Mouse (Mus musculus) cerebellum, postnatal 36 days (tissue): ENCODE data around the gene Brsk1.

ENCODE experiments used
- DNase-seq, 2 experiments: peaks; one replicate each; pipeline ENCODE4 v3.0.0; 2021 to 2022; ENCODE audit warnings: mixed read lengths in 2 of 2

Gene Brsk1

GRCm38 (mm10) chr7:4740309-4740727, 49.9 kb downstream of the Brsk1 start:
- no peak for DNase-seq

GRCm38 (mm10) chr7:4741151-4741550, 50.7 kb downstream of the Brsk1 start:
- DNase-seq, result peak; percentile 70 to 72

- peak; percentile 13 to 15 for DNase-seq
Measured at GRCm38 (mm10) chr7:4741672-4742481, 51.5 kb downstream of the Brsk1 start.

DNA sequence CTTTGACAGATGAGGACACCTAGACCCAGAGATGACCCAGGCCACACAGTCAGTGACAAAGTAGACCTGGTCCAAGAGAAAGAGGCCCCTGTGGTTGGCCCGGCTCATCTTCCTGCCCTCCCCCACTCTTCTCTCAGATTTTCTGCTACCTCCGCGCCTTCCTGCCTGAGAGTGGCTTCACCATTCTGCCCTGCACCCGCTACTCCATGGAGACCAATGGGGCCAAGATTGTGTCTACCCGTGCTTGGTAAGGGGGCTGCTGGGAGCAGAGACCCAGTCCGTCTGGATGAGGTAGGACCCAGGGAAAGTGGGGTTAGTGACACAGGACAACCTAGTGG, 52.0 kb downstream of the Brsk1 start:
- no peak for DNase-seq

GRCm38 (mm10) chr7:4743354-4743753, 53.0 kb downstream of the Brsk1 start:
- no peak for DNase-seq

GRCm38 (mm10) chr7:4744886-4745285, 54.5 kb downstream of the Brsk1 start:
- no peak for DNase-seq

- DNase-seq, result no peak
Measured at GRCm38 (mm10) chr7:4746326-4746980, 56.0 kb downstream of the Brsk1 start.

GRCm38 (mm10) chr7:4747156-4747899, 56.9 kb downstream of the Brsk1 start:
- no peak for DNase-seq

- DNase-seq, result no peak
Measured at GRCm38 (mm10) chr7:4748321-4748720, 57.9 kb downstream of the Brsk1 start.

DNA sequence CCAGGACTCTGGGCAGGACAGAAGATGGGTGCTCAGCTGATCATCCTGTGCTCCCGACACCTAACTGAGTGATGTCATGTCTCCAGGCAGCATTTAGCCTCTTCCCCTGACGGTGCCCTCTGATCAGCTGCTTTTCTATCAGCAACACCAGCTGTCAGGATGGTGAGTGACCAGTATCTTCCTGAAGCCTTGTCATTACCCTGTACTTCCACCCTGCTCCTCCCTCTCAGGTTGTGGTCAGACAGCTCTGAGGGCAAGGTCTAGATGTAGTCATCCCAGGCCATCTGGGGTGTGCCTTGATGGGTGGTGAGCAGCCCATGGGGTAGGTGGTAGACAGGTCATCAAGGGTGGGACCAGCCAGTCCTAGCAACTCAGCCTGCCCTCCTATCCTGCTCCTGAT, 58.8 kb downstream of the Brsk1 start:
- no peak for DNase-seq

DNA sequence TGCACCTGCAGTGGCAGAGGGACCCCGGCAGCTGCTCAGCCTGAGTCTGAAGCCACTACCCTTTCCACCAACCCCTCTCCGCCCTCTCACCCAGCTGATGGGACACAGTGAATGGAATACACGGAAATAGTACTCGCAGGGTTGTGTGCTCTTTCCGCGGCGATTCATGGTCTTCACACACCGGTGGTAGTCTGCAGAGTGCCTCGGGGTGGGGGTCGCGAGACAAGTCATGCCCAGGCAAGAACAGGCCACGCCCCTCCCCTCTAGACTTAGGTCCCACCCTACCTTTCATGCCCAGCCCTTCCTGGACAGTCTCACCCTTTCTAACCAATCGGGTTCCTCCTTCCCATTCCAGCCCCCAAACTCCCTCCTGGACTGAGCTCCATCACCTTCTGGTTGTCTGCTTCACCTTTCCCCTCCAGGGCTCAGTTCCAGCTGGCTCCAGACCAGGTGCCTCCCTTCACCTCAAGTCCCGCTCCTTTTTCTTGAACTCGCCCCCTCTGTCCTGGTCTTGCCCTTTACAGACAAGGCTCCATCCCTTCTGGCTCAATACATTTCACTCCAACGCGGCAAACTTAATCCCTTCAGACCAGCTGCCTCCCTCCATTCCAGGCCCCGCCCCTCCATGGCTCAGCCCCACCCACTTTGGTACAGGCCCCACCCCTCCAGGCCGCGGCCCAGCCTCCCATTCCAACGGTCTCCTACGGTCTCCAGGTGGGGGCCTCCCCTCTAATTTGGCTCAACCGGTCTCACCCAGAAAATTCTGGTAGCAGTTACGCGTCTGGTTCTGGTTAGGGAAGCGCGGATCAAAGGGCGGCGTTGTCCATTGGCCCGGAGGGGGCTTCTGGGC, 61.8 kb downstream of the Brsk1 start:
- DNase-seq, result peak in 1 of 2 experiments; percentile 16

- peak; percentile 28 to 38 for DNase-seq
Measured at GRCm38 (mm10) chr7:4752821-4753570, 62.6 kb downstream of the Brsk1 start, which contains the start of gene Cox6b2. Cox6b2 (minus strand) TSS chr7:4753094.

GRCm38 (mm10) chr7:4759670-4760069, 69.3 kb downstream of the Brsk1 start:
- no peak for DNase-seq

DNA sequence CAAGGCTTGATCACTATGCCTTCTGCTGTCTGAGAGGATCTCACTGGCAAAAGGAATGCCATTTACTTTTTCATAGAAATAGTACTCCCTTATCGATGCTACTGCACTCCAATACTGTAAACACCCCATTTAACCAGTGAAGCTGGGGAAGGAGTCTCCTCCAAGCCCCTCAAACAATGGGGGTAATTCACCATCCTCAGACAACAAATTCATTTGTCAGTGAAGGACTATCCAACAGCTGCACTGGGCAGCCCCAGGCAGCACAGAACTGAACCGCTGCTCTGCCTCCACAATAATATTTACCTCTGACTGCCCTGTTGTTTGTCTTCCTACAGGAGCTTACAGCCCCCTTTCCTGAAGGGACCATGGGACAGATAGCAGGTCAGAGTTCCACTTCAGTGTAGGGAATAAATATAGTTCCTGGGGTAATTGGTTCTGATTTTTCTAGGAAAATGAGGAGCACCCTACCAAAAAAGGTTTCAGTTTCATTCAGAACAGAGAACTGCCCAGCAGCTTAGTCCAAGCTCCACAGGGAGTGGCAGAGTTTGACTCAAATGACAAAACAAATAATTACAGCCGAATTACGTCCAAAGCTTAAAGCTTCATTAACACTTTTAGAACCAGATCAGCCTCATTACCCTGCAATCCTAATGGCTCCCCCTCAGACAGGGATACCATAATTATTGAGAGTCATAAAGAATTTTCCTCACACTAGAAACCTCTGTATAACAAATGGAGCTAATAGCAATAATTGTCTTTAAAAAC, 74.7 kb downstream of the Brsk1 start:
- DNase-seq, result no peak
